7 mouse cellular contexts compared by ENCODE assay signal in genomic region chr15:103214149-103214548, GRCm38 (mm10). TPM values are rescaled to one million over a fixed set of nuclear protein-coding genes. Genes with fewer than 3 reads are reported as not detected.
DNase-seq lines count a peak whose midpoint lies in the region; ATAC-seq and TF ChIP-seq lines count a peak whose summit lies in the region.

No protein-coding gene starts in this region.

- WGBS in forebrain, embryonic 15.5 days: 1% methylated on average over 2 of the region's 2 CpGs
- WGBS in limb, embryonic 13.5 days: 17% methylated on average over 2 of the region's 2 CpGs

- no peak overlapping the region for H3K4me3 ChIP-seq in testis, adult 2 months (ENCODE audit: control insufficient read depth, low read depth, low read length)
- peak overlapping the region; percentile 25 for H3K4me3 ChIP-seq in forebrain, embryonic 15.5 days
- H3K4me3 ChIP-seq in limb, embryonic 13.5 days: peak overlapping the region; percentile 34

- H3K4me1 ChIP-seq in testis, adult 2 months (ENCODE audit: control insufficient read depth, insufficient read depth, low read length): peaks cover 12% of the 10 kb centered on the region
- H3K4me1 ChIP-seq in forebrain, embryonic 15.5 days: peaks cover 45% of the 10 kb centered on the region
- peaks cover 30% of the 10 kb centered on the region for H3K4me1 ChIP-seq in limb, embryonic 13.5 days

- peak overlapping the region; percentile 13; the same call in 1 of the 2 replicates for H3K27ac ChIP-seq in testis, adult 2 months (ENCODE audit: control insufficient read depth, insufficient read depth, low read depth, low read length)
- peak overlapping the region; percentile 61 for H3K27ac ChIP-seq in forebrain, embryonic 15.5 days (replicated peaks)
- H3K27ac ChIP-seq in limb, embryonic 13.5 days: peak overlapping the region; percentile 85

- peak overlapping the region; percentile 37 for H3K4me2 ChIP-seq in forebrain, embryonic 15.5 days (replicated peaks)
- peak overlapping the region; percentile 56 for H3K4me2 ChIP-seq in limb, embryonic 13.5 days (replicated peaks)

- no peak for DNase-seq in testis, postnatal 14 days (ENCODE audit: low spot score)
- no peak for DNase-seq in cerebellum, adult 9-10 months
- DNase-seq in T-cell, adult 2 months (ENCODE audit: low spot score): no peak
- DNase-seq in kidney, adult 9 months: no peak

- TF ChIP-seq CTCF in testis, adult 2 months (IDR thresholded peaks at IDR 0.05; ENCODE audit: control insufficient read depth, insufficient read depth, insufficient replicate concordance, low read depth, low read length): no peak

- peak overlapping the region; percentile 6; the same call in 1 of the 2 replicates for H3K9ac ChIP-seq in forebrain, embryonic 15.5 days (replicated peaks)
- H3K9ac ChIP-seq in limb, embryonic 13.5 days: peak overlapping the region; percentile 46

- H3K36me3 ChIP-seq in testis, adult 2 months (ENCODE audit: control insufficient read depth, insufficient read depth, low read length): peaks cover 2% of the 10 kb centered on the region; the same call in 1 of the 2 replicates
- H3K36me3 ChIP-seq in forebrain, embryonic 15.5 days: peaks cover 33% of the 10 kb centered on the region
- H3K36me3 ChIP-seq in limb, embryonic 13.5 days: peaks cover 40% of the 10 kb centered on the region

- TF ChIP-seq POLR2A in testis, adult 2 months (IDR thresholded peaks at IDR 0.05; ENCODE audit: control insufficient read depth, low read depth, low read length): no peak

- no peak for ATAC-seq in forebrain, embryonic 15.5 days (replicated peaks)
- ATAC-seq in limb, embryonic 13.5 days (ENCODE audit: low FRiP score, low read depth): no peak

- no peaks in the 10 kb centered on the region for H3K9me3 ChIP-seq in forebrain, embryonic 15.5 days
- no peaks in the 10 kb centered on the region for H3K9me3 ChIP-seq in limb, embryonic 13.5 days

- H3K27me3 ChIP-seq in testis, adult 2 months (ENCODE audit: control insufficient read depth, insufficient read depth, low read length): no peaks in the 10 kb centered on the region
- H3K27me3 ChIP-seq in forebrain, embryonic 15.5 days: no peaks in the 10 kb centered on the region
- no peaks in the 10 kb centered on the region for H3K27me3 ChIP-seq in limb, embryonic 13.5 days

RNA-seq across cellular contexts. Expression of gene Cbx5, which starts 25.5 kb away (rescaled TPM):
- polyA plus RNA-seq in testis, adult 2 months (2012; rRNA removed): 11.8 and 15.7 TPM in 2 replicates
- 134 and 139 TPM in 2 replicates for polyA plus RNA-seq in forebrain, embryonic 15.5 days (2015; fragmentation: Nextera tagmentation; extraction: Ambion mirVana)
- polyA plus RNA-seq in limb, embryonic 13.5 days (2015; fragmentation: Nextera tagmentation; extraction: Ambion mirVana): 153 and 166 TPM in 2 replicates

RNA-seq across cellular contexts. Expression of gene Hnrnpa1, which starts 26.1 kb away (rescaled TPM):
- 43.2 and 53.3 TPM in 2 replicates for polyA plus RNA-seq in testis, adult 2 months (2012; rRNA removed)
- 995 and 1,028 TPM in 2 replicates for polyA plus RNA-seq in forebrain, embryonic 15.5 days (2015; fragmentation: Nextera tagmentation; extraction: Ambion mirVana)
- polyA plus RNA-seq in limb, embryonic 13.5 days (2015; fragmentation: Nextera tagmentation; extraction: Ambion mirVana): 1,120 and 1,163 TPM in 2 replicates

RNA-seq across cellular contexts. Expression of gene Nfe2, which starts 44.1 kb away (rescaled TPM):
- polyA plus RNA-seq in testis, adult 2 months (2012; rRNA removed): 8.9 and 10.6 TPM in 2 replicates
- polyA plus RNA-seq in forebrain, embryonic 15.5 days (2015; fragmentation: Nextera tagmentation; extraction: Ambion mirVana): 0.38 and 0.63 TPM in 2 replicates
- 2.8 and 3.8 TPM in 2 replicates for polyA plus RNA-seq in limb, embryonic 13.5 days (2015; fragmentation: Nextera tagmentation; extraction: Ambion mirVana)

RNA-seq across cellular contexts. Expression of gene Smug1, which starts 47.3 kb away (rescaled TPM):
- 3.4 and 3.8 TPM in 2 replicates for polyA plus RNA-seq in testis, adult 2 months (2012; rRNA removed)
- 24.7 and 26.8 TPM in 2 replicates for polyA plus RNA-seq in forebrain, embryonic 15.5 days (2015; fragmentation: Nextera tagmentation; extraction: Ambion mirVana)
- 15.6 and 16.7 TPM in 2 replicates for polyA plus RNA-seq in limb, embryonic 13.5 days (2015; fragmentation: Nextera tagmentation; extraction: Ambion mirVana)

RNA-seq across cellular contexts. Expression of gene Copz1, which starts 58.4 kb away (rescaled TPM):
- polyA plus RNA-seq in testis, adult 2 months (2012; rRNA removed): 51.6 and 56.8 TPM in 2 replicates
- 215 and 220 TPM in 2 replicates for polyA plus RNA-seq in forebrain, embryonic 15.5 days (2015; fragmentation: Nextera tagmentation; extraction: Ambion mirVana)
- polyA plus RNA-seq in limb, embryonic 13.5 days (2015; fragmentation: Nextera tagmentation; extraction: Ambion mirVana): 283 TPM in 2 replicates

Comparison
In these comparisons a context has a peak if more than half of its experiments do, and no peak if none do; other contexts are left out.
1. H3K27ac ChIP-seq: peak in every context shown above with its lines; median percentile 85 in limb, embryonic 13.5 days; 61 in forebrain, embryonic 15.5 days; 13 in testis, adult 2 months.
2. RNA of gene Hnrnpa1, which starts 26.1 kb away (polyA plus RNA-seq): 1,120 to 1,163 TPM in limb, embryonic 13.5 days and 995 to 1,028 TPM in forebrain, embryonic 15.5 days; 43.2 to 53.3 TPM in testis, adult 2 months; every median in the first group is over 10 times any median in the second.